Mouse (Mus musculus) lung, postnatal 25 days (tissue): Measurements from ENCODE around the gene Unc80.

ENCODE experiments used
- DNase-seq: peaks from one replicate; pipeline ENCODE4 v3.0.0; 2022; ENCODE audit warnings: low spot score

Unc80 gene

GRCm38 (mm10) chr1:66467821-66468703 is at the start of gene Unc80:
TSS of gene Unc80 (plus strand) at chr1:66468367.
- no peak for DNase-seq

- no peak for DNase-seq
Measured at GRCm38 (mm10) chr1:66426073-66426472, 42.1 kb upstream of the Unc80 start.

- DNase-seq, result no peak
Measured at GRCm38 (mm10) chr1:66430962-66431361, 37.2 kb upstream of the Unc80 start.

GRCm38 (mm10) chr1:66431472-66431871 is 36.7 kb upstream of the Unc80 start:
- DNase-seq, result no peak

GRCm38 (mm10) chr1:66438069-66438468 is 30.1 kb upstream of the Unc80 start:
- no peak for DNase-seq

- DNase-seq, result no peak
Measured at GRCm38 (mm10) chr1:66442922-66443321, 25.2 kb upstream of the Unc80 start.

- DNase-seq, result no peak
Measured at GRCm38 (mm10) chr1:66449471-66449870, 18.7 kb upstream of the Unc80 start.

- no peak for DNase-seq
Measured at GRCm38 (mm10) chr1:66456580-66456979, 11.6 kb upstream of the Unc80 start.

GRCm38 (mm10) chr1:66457747-66458146 is 10.4 kb upstream of the Unc80 start:
- DNase-seq, result no peak

- DNase-seq, result peak; percentile 5
Measured at GRCm38 (mm10) chr1:66459394-66459793, 8.8 kb upstream of the Unc80 start.

GRCm38 (mm10) chr1:66460850-66461249 is 7.3 kb upstream of the Unc80 start:
- no peak for DNase-seq

- DNase-seq, result no peak
Measured at GRCm38 (mm10) chr1:66468704-66469020, 495 bp downstream of the Unc80 start.

- no peak for DNase-seq
Measured at GRCm38 (mm10) chr1:66482751-66483150, 14.6 kb downstream of the Unc80 start.

- DNase-seq, result no peak
Measured at GRCm38 (mm10) chr1:66493064-66493463, 24.9 kb downstream of the Unc80 start.

- DNase-seq, result no peak
Measured at GRCm38 (mm10) chr1:66495310-66496012, 27.3 kb downstream of the Unc80 start.

GRCm38 (mm10) chr1:66550812-66551211 is 82.6 kb downstream of the Unc80 start:
- DNase-seq, result no peak

- peak; percentile 1 for DNase-seq
Measured at GRCm38 (mm10) chr1:66552396-66552966, 84.3 kb downstream of the Unc80 start.

GRCm38 (mm10) chr1:66561636-66562270 is 93.6 kb downstream of the Unc80 start:
- no peak for DNase-seq

GRCm38 (mm10) chr1:66562332-66562731 is 94.2 kb downstream of the Unc80 start:
- no peak for DNase-seq

- no peak for DNase-seq
Measured at GRCm38 (mm10) chr1:66569736-66570135, 101.6 kb downstream of the Unc80 start.

- DNase-seq, result no peak
Measured at GRCm38 (mm10) chr1:66597163-66597788, 129.1 kb downstream of the Unc80 start.

GRCm38 (mm10) chr1:66608304-66608703 is 140.1 kb downstream of the Unc80 start:
- DNase-seq, result no peak
